In the genomic region with DNA sequence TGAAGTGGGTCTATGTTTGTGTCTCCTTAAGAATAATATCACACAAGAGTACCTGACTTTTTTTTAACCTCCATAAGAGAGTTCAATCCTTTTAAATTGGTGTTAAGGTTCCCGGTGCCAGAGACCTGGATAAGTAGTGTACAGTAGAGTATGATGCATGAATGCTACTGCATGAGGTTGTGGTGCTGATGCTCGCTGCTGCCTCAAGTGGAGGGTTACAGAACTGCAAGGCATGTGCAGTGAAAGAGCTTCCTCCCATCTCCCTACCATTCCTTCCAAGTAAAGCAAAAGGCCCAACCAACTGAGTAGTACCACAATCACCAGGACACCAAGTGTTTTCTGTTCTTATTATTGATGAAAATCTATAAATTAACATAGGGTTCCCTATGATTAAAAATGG, we compare ENCODE assay signal across 9 mouse cellular contexts.
A peak's percentile ranks its signal among the peaks of the same experiment; 100 is the strongest.
DNase-seq lines count a peak whose midpoint lies in the region; ATAC-seq and TF ChIP-seq lines count a peak whose summit lies in the region.
"Had no signal": no experiment of that assay in that cellular context is flagged by ENCODE, and none has a peak within 500 bp of the region (broad histone marks: within the 10 kb centered on the region; RNA-seq: fewer than 3 reads in every experiment).

No protein-coding gene starts in this region.

- DNase-seq in forebrain, postnatal 0 days, result no peak
- DNase-seq in forebrain, embryonic 10.5 days (ENCODE audit: extremely low spot score, low spot score), result no peak
- peak; percentile 6 to 25 for DNase-seq in spleen, postnatal 10 days (ENCODE audit: low spot score in 2 of 2)
- no peak for DNase-seq in spleen, adult 12 weeks (ENCODE audit: low spot score)
- peak; percentile 24 for DNase-seq in embryo, embryonic 10.5 days (ENCODE audit: low spot score)
- DNase-seq in mesoderm, embryonic 11.5 days (ENCODE audit: low read depth, low spot score), result peak; percentile 34
- DNase-seq in left cerebral cortex, adult 8-10 months (ENCODE audit: low spot score in 2 of 2), result no peak

- 63% methylated on average over 2 of the region's 2 CpGs for WGBS in forebrain, postnatal 0 days
- WGBS in forebrain, embryonic 10.5 days, result 62% methylated on average over 2 of the region's 2 CpGs

- no peaks in the 10 kb centered on the region for H3K27me3 ChIP-seq in forebrain, postnatal 0 days (ENCODE audit: insufficient read depth, low read length)
- no peaks in the 10 kb centered on the region for H3K27me3 ChIP-seq in forebrain, embryonic 10.5 days (ENCODE audit: poor library complexity, severe bottlenecking)
- H3K27me3 ChIP-seq: neural tube, embryonic 12.5 days had no signal

- no peaks in the 10 kb centered on the region for H3K36me3 ChIP-seq in forebrain, postnatal 0 days (ENCODE audit: insufficient read depth)
- no peaks in the 10 kb centered on the region for H3K36me3 ChIP-seq in forebrain, embryonic 10.5 days (replicated peaks)
- H3K36me3 ChIP-seq: neural tube, embryonic 12.5 days had no signal

- no peak overlapping the region for H3K27ac ChIP-seq in forebrain, postnatal 0 days (ENCODE audit: low read depth, low read length)
- H3K27ac ChIP-seq in forebrain, embryonic 10.5 days, result no peak overlapping the region
- H3K27ac ChIP-seq: neural tube, embryonic 12.5 days had no signal

- 0 out of 2 replicates have a peak, but pooled peaks cover 3% of the 10 kb centered on the region for H3K4me1 ChIP-seq in forebrain, postnatal 0 days (ENCODE audit: insufficient read depth)
- H3K4me1 ChIP-seq in forebrain, embryonic 10.5 days, result no peaks in the 10 kb centered on the region; the same call in 1 of the 2 replicates
- H3K4me1 ChIP-seq: neural tube, embryonic 12.5 days had no signal

- H3K4me2 ChIP-seq in forebrain, postnatal 0 days (ENCODE audit: low read depth), result no peak overlapping the region
- H3K4me2 ChIP-seq: neural tube, embryonic 12.5 days had no signal

- TF ChIP-seq CTCF in forebrain, postnatal 0 days (IDR thresholded peaks at IDR 0.05; ENCODE audit: low read depth), result peak; percentile 55

- H3K4me3 ChIP-seq in forebrain, postnatal 0 days (ENCODE audit: low read depth, low read length), result no peak overlapping the region
- no peak overlapping the region for H3K4me3 ChIP-seq in forebrain, embryonic 10.5 days
- H3K4me3 ChIP-seq: neural tube, embryonic 12.5 days had no signal

- no peak overlapping the region for H3K9ac ChIP-seq in forebrain, postnatal 0 days
- H3K9ac ChIP-seq: neural tube, embryonic 12.5 days had no signal

- no peaks in the 10 kb centered on the region for H3K9me3 ChIP-seq in forebrain, postnatal 0 days (ENCODE audit: low read length)
- H3K9me3 ChIP-seq in forebrain, embryonic 10.5 days, result no peaks in the 10 kb centered on the region
- H3K9me3 ChIP-seq: neural tube, embryonic 12.5 days had no signal

- no peak for ATAC-seq in forebrain, postnatal 0 days
- ATAC-seq in monocyte, adult 5-6 weeks (replicated peaks; ENCODE audit: insufficient number of reproducible peaks, low FRiP score, low TSS enrichment, poor library complexity, severe bottlenecking), result no peak

Comparison
In these comparisons a context has a peak if more than half of its experiments do, and no peak if none do; other contexts are left out.
1. DNase-seq: peak in spleen, postnatal 10 days (2 of 2), embryo, embryonic 10.5 days (single experiment) and mesoderm, embryonic 11.5 days (single experiment); none in forebrain, postnatal 0 days (single experiment), forebrain, embryonic 10.5 days (single experiment), spleen, adult 12 weeks (single experiment) and left cerebral cortex, adult 8-10 months (0 of 2).